Mouse (Mus musculus): ENCODE measurements at regions not wholly inside any gene's neighbourhood (a gene's known extent, or its start where the extent isn't known, plus 50 kb on each side); places are given as distances from the start of the nearest gene placed in this dataset.

GRCm38 (mm10) chr5:12759634-12760033, 365.6 kb upstream of the Sema3a start:
- no peak for TF ChIP-seq CTCF (IDR thresholded peaks at IDR 0.05; ENCODE audit: low read depth)
- TF ChIP-seq EP300 (optimal IDR thresholded peaks at IDR 0.05), result no peak

Measured in stomach, postnatal 0 days (tissue).